Comparison of ENCODE assay signal across 31 mouse cellular contexts in genomic region chr13:3869901-3870300, GRCm38 (mm10). TPM values are rescaled to one million over a fixed set of nuclear protein-coding genes. Genes with fewer than 3 reads are reported as not detected.
A peak's percentile ranks its signal among the peaks of the same experiment; 100 is the strongest.
DNase-seq lines count a peak whose midpoint lies in the region; ATAC-seq and TF ChIP-seq lines count a peak whose summit lies in the region.
"Had no signal": no experiment of that assay in that cellular context is flagged by ENCODE, and none has a peak within 500 bp of the region (broad histone marks: within the 10 kb centered on the region; RNA-seq: fewer than 3 reads in every experiment).

No protein-coding gene starts in this region.

- no peaks in the 10 kb centered on the region for H3K27me3 ChIP-seq in heart, adult 2 months (ENCODE audit: control insufficient read depth, insufficient read depth, low read length)
- no peaks in the 10 kb centered on the region for H3K27me3 ChIP-seq in liver, embryonic 12.5 days (replicated peaks)
- H3K27me3 ChIP-seq in liver, embryonic 11.5 days (replicated peaks; ENCODE audit: control insufficient read depth, insufficient read depth, low read length): no peaks in the 10 kb centered on the region
- no peaks in the 10 kb centered on the region for H3K27me3 ChIP-seq in lung, embryonic 14.5 days (ENCODE audit: insufficient read depth, low read length)
- no peaks in the 10 kb centered on the region for H3K27me3 ChIP-seq in lung, postnatal 0 days (replicated peaks; ENCODE audit: insufficient read depth, low read length)
- H3K27me3 ChIP-seq: CH12.LX; forebrain, embryonic 13.5 days; heart, embryonic 12.5 days; heart, embryonic 15.5 days; hindbrain, embryonic 13.5 days; Patski had no signal

- intact Hi-C loops in heart, adult 2 months (cut with DNase I): no loop called here

- H3K4me3 ChIP-seq in heart, adult 2 months: no peak overlapping the region
- H3K4me3 ChIP-seq in liver, embryonic 12.5 days: no peak overlapping the region
- H3K4me3 ChIP-seq in liver, embryonic 11.5 days (ENCODE audit: low read depth, low read length): no peak overlapping the region
- no peak overlapping the region for H3K4me3 ChIP-seq in lung, embryonic 14.5 days (ENCODE audit: low read depth, low read length)
- no peak overlapping the region for H3K4me3 ChIP-seq in lung, postnatal 0 days (ENCODE audit: low read depth, low read length)
- H3K4me3 ChIP-seq: forebrain, embryonic 10.5 days; forebrain, embryonic 13.5 days; heart, embryonic 12.5 days; heart, embryonic 15.5 days; hindbrain, embryonic 10.5 days; hindbrain, embryonic 13.5 days had no signal

- no peak for TF ChIP-seq POLR2A in heart, adult 2 months (IDR thresholded peaks at IDR 0.05; ENCODE audit: insufficient read depth, low read depth, low read length)

- TF ChIP-seq EP300 in heart, adult 2 months (IDR thresholded peaks at IDR 0.05; ENCODE audit: insufficient read depth, low read depth, low read length): no peak
- peak; percentile 82 for TF ChIP-seq EP300 in lung, postnatal 0 days (IDR thresholded peaks at IDR 0.05)

- H3K9ac ChIP-seq in heart, adult 2 months (ENCODE audit: low read depth, low read length): no peak overlapping the region
- no peak overlapping the region for H3K9ac ChIP-seq in liver, embryonic 12.5 days
- no peak overlapping the region for H3K9ac ChIP-seq in liver, embryonic 11.5 days (ENCODE audit: low read depth, low read length)
- no peak overlapping the region for H3K9ac ChIP-seq in lung, embryonic 14.5 days
- H3K9ac ChIP-seq in lung, postnatal 0 days (replicated peaks; ENCODE audit: low read depth): no peak overlapping the region
- H3K9ac ChIP-seq: forebrain, embryonic 13.5 days; heart, embryonic 12.5 days; heart, embryonic 15.5 days; hindbrain, embryonic 13.5 days had no signal

- H3K9me3 ChIP-seq in liver, embryonic 12.5 days (replicated peaks): no peaks in the 10 kb centered on the region
- H3K9me3 ChIP-seq in liver, embryonic 11.5 days (ENCODE audit: control insufficient read depth, low read length): no peaks in the 10 kb centered on the region
- no peaks in the 10 kb centered on the region for H3K9me3 ChIP-seq in lung, embryonic 14.5 days (ENCODE audit: low read depth, low read length)
- H3K9me3 ChIP-seq in lung, postnatal 0 days (ENCODE audit: low read length): no peaks in the 10 kb centered on the region
- H3K9me3 ChIP-seq: forebrain, embryonic 10.5 days; forebrain, embryonic 13.5 days; G1E; heart, embryonic 12.5 days; heart, embryonic 15.5 days; hindbrain, embryonic 10.5 days; hindbrain, embryonic 13.5 days had no signal

- H3K79me2 ChIP-seq in heart, adult 2 months (replicated peaks; ENCODE audit: control insufficient read depth, insufficient read depth, low read length): no peaks in the 10 kb centered on the region

- peak; percentile 30 for DNase-seq in heart, adult 11 months
- no peak for DNase-seq in heart, adult 2 months
- DNase-seq in liver, embryonic 11.5 days (ENCODE audit: low spot score): no peak
- DNase-seq in lung, embryonic 14.5 days: peak; percentile 24
- no peak for DNase-seq in lung, postnatal 14 days
- peak; percentile 78 for DNase-seq in lung, postnatal 0 days (ENCODE audit: low spot score)
- DNase-seq in lung, postnatal 4 days: no peak
- DNase-seq: adrenal gland, postnatal 10 days; adrenal gland, postnatal 36 days; cerebellum, adult 18-20 months; cerebellum, adult 9-10 months; cerebellum, postnatal 14 days; gastrocnemius, postnatal 10 days; gastrocnemius, postnatal 36 days; heart, postnatal 10 days; heart, postnatal 36 days had no signal

- TF ChIP-seq CTCF in heart, adult 2 months (IDR thresholded peaks at IDR 0.05): no peak
- no peak for TF ChIP-seq CTCF in lung, embryonic 14.5 days (IDR thresholded peaks at IDR 0.05; ENCODE audit: low read depth)
- TF ChIP-seq CTCF in lung, postnatal 0 days (IDR thresholded peaks at IDR 0.05): no peak

- ATAC-seq in liver, embryonic 12.5 days: no peak
- no peak for ATAC-seq in liver, embryonic 11.5 days (replicated peaks; ENCODE audit: low FRiP score)
- peak; percentile 73; the same call in 1 of the 2 replicates for ATAC-seq in lung, embryonic 14.5 days (ENCODE audit: insufficient read depth)
- ATAC-seq in lung, postnatal 0 days: peak; percentile 92
- ATAC-seq: forebrain, embryonic 13.5 days; forebrain, embryonic 16.5 days; Patski had no signal

- no peaks in the 10 kb centered on the region for H3K4me1 ChIP-seq in heart, adult 2 months (ENCODE audit: control insufficient read depth, insufficient read depth, low read length)
- peaks cover 82% of the 10 kb centered on the region for H3K4me1 ChIP-seq in liver, embryonic 12.5 days
- H3K4me1 ChIP-seq in liver, embryonic 11.5 days (replicated peaks; ENCODE audit: control insufficient read depth, insufficient read depth, low read length): peaks cover 35% of the 10 kb centered on the region
- H3K4me1 ChIP-seq in lung, embryonic 14.5 days (ENCODE audit: insufficient read depth): no peaks in the 10 kb centered on the region
- H3K4me1 ChIP-seq in lung, postnatal 0 days (ENCODE audit: insufficient read depth, low read depth, low read length): no peaks in the 10 kb centered on the region
- H3K4me1 ChIP-seq: forebrain, embryonic 10.5 days; forebrain, embryonic 13.5 days; hindbrain, embryonic 10.5 days; hindbrain, embryonic 13.5 days had no signal

- no peaks in the 10 kb centered on the region for H3K36me3 ChIP-seq in heart, adult 2 months (ENCODE audit: control insufficient read depth, insufficient read depth, low read length)
- H3K36me3 ChIP-seq in liver, embryonic 12.5 days: no peaks in the 10 kb centered on the region
- no peaks in the 10 kb centered on the region for H3K36me3 ChIP-seq in liver, embryonic 11.5 days (ENCODE audit: control insufficient read depth, insufficient read depth, low read length)
- no peaks in the 10 kb centered on the region for H3K36me3 ChIP-seq in lung, embryonic 14.5 days (ENCODE audit: insufficient read depth)
- H3K36me3 ChIP-seq in lung, postnatal 0 days (ENCODE audit: insufficient read depth, low read length): no peaks in the 10 kb centered on the region
- H3K36me3 ChIP-seq: forebrain, embryonic 10.5 days; G1E; heart, embryonic 12.5 days; heart, embryonic 15.5 days; hindbrain, embryonic 10.5 days; hindbrain, embryonic 13.5 days had no signal

- no peak overlapping the region for H3K27ac ChIP-seq in heart, adult 2 months
- H3K27ac ChIP-seq in liver, embryonic 12.5 days: peak overlapping the region; percentile 62
- no peak overlapping the region for H3K27ac ChIP-seq in liver, embryonic 11.5 days (ENCODE audit: low read depth, low read length)
- no peak overlapping the region for H3K27ac ChIP-seq in lung, embryonic 14.5 days (ENCODE audit: low read depth)
- H3K27ac ChIP-seq in lung, postnatal 0 days (ENCODE audit: low read length): no peak overlapping the region; the same call in 1 of the 2 replicates
- H3K27ac ChIP-seq: forebrain, embryonic 10.5 days; forebrain, embryonic 13.5 days; heart, embryonic 15.5 days; hindbrain, embryonic 10.5 days; hindbrain, embryonic 13.5 days had no signal

- no peak overlapping the region for H3K4me2 ChIP-seq in liver, embryonic 12.5 days
- H3K4me2 ChIP-seq in liver, embryonic 11.5 days: no peak overlapping the region
- no peak overlapping the region for H3K4me2 ChIP-seq in lung, embryonic 14.5 days
- H3K4me2 ChIP-seq in lung, postnatal 0 days (replicated peaks; ENCODE audit: low read depth, low read length): no peak overlapping the region
- H3K4me2 ChIP-seq: forebrain, embryonic 13.5 days; heart, embryonic 12.5 days; heart, embryonic 15.5 days; hindbrain, embryonic 13.5 days had no signal

RNA-seq across cellular contexts. Expression of gene Calm5, which starts 15.9 kb away (rescaled TPM):
- total RNA-seq in heart, adult 2 months (2021): not detected
- not detected in 2 replicates for polyA plus RNA-seq in heart, adult 2 months (2012; rRNA removed)
- polyA plus RNA-seq in liver, embryonic 12.5 days (2016; fragmentation: Nextera tagmentation; extraction: Ambion mirVana): not detected in 2 replicates
- polyA plus RNA-seq in liver, embryonic 11.5 days (2014; fragmentation: Nextera tagmentation; extraction: Ambion mirVana): not detected in 2 replicates
- polyA plus RNA-seq in lung, embryonic 14.5 days (2014; fragmentation: Nextera tagmentation; extraction: Ambion mirVana): not detected in 2 replicates
- not detected in 2 replicates for polyA plus RNA-seq in lung, postnatal 0 days (2015; fragmentation: Nextera tagmentation; extraction: Ambion mirVana)
- total RNA-seq: adrenal gland, adult 18-20 months; adrenal gland, postnatal 10 days; adrenal gland, postnatal 36 days; CH12.LX; G1E; gastrocnemius, postnatal 10 days; gastrocnemius, postnatal 36 days; granulocyte monocyte progenitor cell, adult 5-6 weeks; heart, postnatal 10 days; heart, postnatal 36 days had no signal
- polyA plus RNA-seq: embryonic facial prominence, embryonic 11.5 days; forebrain, embryonic 10.5 days; forebrain, embryonic 13.5 days; forebrain, embryonic 16.5 days; G1E; heart, embryonic 12.5 days; heart, embryonic 15.5 days; hindbrain, embryonic 10.5 days; hindbrain, embryonic 13.5 days; Patski had no signal

RNA-seq across cellular contexts. Expression of gene Calm4, which starts 32.3 kb away (rescaled TPM):
- not detected for total RNA-seq in heart, adult 2 months (2021)
- not detected in 2 replicates for polyA plus RNA-seq in heart, adult 2 months (2012; rRNA removed)
- polyA plus RNA-seq in liver, embryonic 12.5 days (2016; fragmentation: Nextera tagmentation; extraction: Ambion mirVana): not detected in 2 replicates
- polyA plus RNA-seq in liver, embryonic 11.5 days (2014; fragmentation: Nextera tagmentation; extraction: Ambion mirVana): not detected in 2 replicates
- not detected in 2 replicates for polyA plus RNA-seq in lung, embryonic 14.5 days (2014; fragmentation: Nextera tagmentation; extraction: Ambion mirVana)
- polyA plus RNA-seq in lung, postnatal 0 days (2015; fragmentation: Nextera tagmentation; extraction: Ambion mirVana): not detected in 2 replicates
- total RNA-seq: adrenal gland, adult 18-20 months; adrenal gland, postnatal 10 days; adrenal gland, postnatal 36 days; CH12.LX; G1E; gastrocnemius, postnatal 10 days; gastrocnemius, postnatal 36 days; granulocyte monocyte progenitor cell, adult 5-6 weeks; heart, postnatal 10 days; heart, postnatal 36 days had no signal
- polyA plus RNA-seq: embryonic facial prominence, embryonic 11.5 days; forebrain, embryonic 10.5 days; forebrain, embryonic 13.5 days; forebrain, embryonic 16.5 days; G1E; heart, embryonic 12.5 days; hindbrain, embryonic 10.5 days; hindbrain, embryonic 13.5 days; Patski had no signal

RNA-seq across cellular contexts. Expression of gene Net1, which starts 48.1 kb away (rescaled TPM):
- total RNA-seq in heart, adult 2 months (2021): 10 to 100 TPM; 16.6 to 18.8 TPM
- 6.4 TPM in 2 replicates for polyA plus RNA-seq in heart, adult 2 months (2012; rRNA removed)
- 67.4 and 73.0 TPM in 2 replicates for polyA plus RNA-seq in liver, embryonic 12.5 days (2016; fragmentation: Nextera tagmentation; extraction: Ambion mirVana)
- 95.0 and 103 TPM in 2 replicates for polyA plus RNA-seq in liver, embryonic 11.5 days (2014; fragmentation: Nextera tagmentation; extraction: Ambion mirVana)
- 71.4 and 74.5 TPM in 2 replicates for polyA plus RNA-seq in lung, embryonic 14.5 days (2014; fragmentation: Nextera tagmentation; extraction: Ambion mirVana)
- 83.7 and 91.5 TPM in 2 replicates for polyA plus RNA-seq in lung, postnatal 0 days (2015; fragmentation: Nextera tagmentation; extraction: Ambion mirVana)

RNA-seq across cellular contexts. Expression of gene Tubal3, which starts 48.2 kb away (rescaled TPM):
- total RNA-seq in heart, adult 2 months (2021): not detected
- not detected in 2 replicates for polyA plus RNA-seq in heart, adult 2 months (2012; rRNA removed)
- not detected in 2 replicates for polyA plus RNA-seq in liver, embryonic 12.5 days (2016; fragmentation: Nextera tagmentation; extraction: Ambion mirVana)
- polyA plus RNA-seq in liver, embryonic 11.5 days (2014; fragmentation: Nextera tagmentation; extraction: Ambion mirVana): not detected in 2 replicates
- not detected in 2 replicates for polyA plus RNA-seq in lung, embryonic 14.5 days (2014; fragmentation: Nextera tagmentation; extraction: Ambion mirVana)
- polyA plus RNA-seq in lung, postnatal 0 days (2015; fragmentation: Nextera tagmentation; extraction: Ambion mirVana): not detected in 2 replicates
- total RNA-seq: adrenal gland, adult 18-20 months; adrenal gland, postnatal 10 days; adrenal gland, postnatal 36 days; gastrocnemius, adult 18-20 months; gastrocnemius, postnatal 10 days; gastrocnemius, postnatal 36 days; granulocyte monocyte progenitor cell, adult 5-6 weeks; heart, postnatal 10 days; heart, postnatal 36 days had no signal
- polyA plus RNA-seq: embryonic facial prominence, embryonic 11.5 days; forebrain, embryonic 10.5 days; forebrain, embryonic 13.5 days; G1E; heart, embryonic 12.5 days; heart, embryonic 15.5 days; hindbrain, embryonic 13.5 days; Patski had no signal

Comparison
In these comparisons a context has a peak if more than half of its experiments do, and no peak if none do; other contexts are left out.
1. DNase-seq: peak in heart, adult 11 months (single experiment), lung, embryonic 14.5 days (single experiment) and lung, postnatal 0 days (single experiment); none in heart, adult 2 months (0 of 2), liver, embryonic 11.5 days (single experiment), lung, postnatal 14 days (single experiment) and lung, postnatal 4 days (0 of 2).
2. ATAC-seq: peak in lung, embryonic 14.5 days (single experiment) and lung, postnatal 0 days (single experiment); none in liver, embryonic 12.5 days (single experiment) and liver, embryonic 11.5 days (single experiment).